Mouse (Mus musculus) heart, embryonic 13.5 days (tissue): ENCODE data around the gene Satb1. TPM values are rescaled to one million over a fixed set of nuclear protein-coding genes. Genes with fewer than 3 reads are reported as not detected.
A peak's percentile ranks its signal among the peaks of the same experiment; 100 is the strongest.

Source experiments
- ATAC-seq: fragments of 200-750 bp; cut with Nextera tagmentation; 2 replicates; pipeline ENCODE4 v1.8.0; 2017; ENCODE audit warnings: moderate TSS enrichment; ENCODE audit not compliant: insufficient number of reproducible peaks, low FRiP score, low TSS enrichment; ENCODE audit errors: extremely low read depth
- H3K27ac ChIP-seq: fragments of 300-500 bp; sonication (generic); replicated peaks from 2 replicates; pipeline ENCODE4 v1.5.1; 2015; ENCODE audit warnings: moderate library complexity, mild to moderate bottlenecking, inconsistent platforms
- H3K27me3 ChIP-seq: fragments of 300-500 bp; sonication (generic); replicated peaks from 2 replicates; pipeline ENCODE4 v1.6.1; 2015; ENCODE audit warnings: mild to moderate bottlenecking, inconsistent platforms
- H3K36me3 ChIP-seq: fragments of 300-500 bp; sonication (generic); 2 replicates; pipeline ENCODE4 v1.6.1; 2015; ENCODE audit warnings: mild to moderate bottlenecking, inconsistent platforms
- H3K4me1 ChIP-seq: fragments of 300-500 bp; sonication (generic); 2 replicates; pipeline ENCODE4 v1.6.1; 2015; ENCODE audit warnings: inconsistent platforms
- H3K4me2 ChIP-seq: fragments of 300-500 bp; sonication (generic); 2 replicates; pipeline ENCODE4 v1.6.1; 2015; ENCODE audit warnings: inconsistent platforms, mild to moderate bottlenecking, moderate library complexity
- H3K4me3 ChIP-seq: fragments of 300-500 bp; sonication (generic); 2 replicates; pipeline ENCODE4 v1.5.1; 2015; ENCODE audit warnings: moderate library complexity, mild to moderate bottlenecking, inconsistent platforms
- H3K9ac ChIP-seq: fragments of 300-500 bp; sonication (generic); 2 replicates; pipeline ENCODE4 v1.6.1; 2015; ENCODE audit warnings: inconsistent platforms, mild to moderate bottlenecking, moderate library complexity
- H3K9me3 ChIP-seq: fragments of 300-500 bp; sonication (generic); 2 replicates; pipeline ENCODE4 v1.6.1; 2016; ENCODE audit warnings: inconsistent platforms
- WGBS: fragments of 180-500 bp; shearing (Covaris S2); methylation state at CpG from one replicate; pipeline ENCODE4 v1.1.7; 2015; ENCODE audit warnings: mixed read lengths; 5-methylcytosine and 5-hydroxymethylcytosine counted together
- polyA plus RNA-seq: library from polyadenylated mRNA; unstranded; fragments of >200 nt; fragmentation: Nextera tagmentation; extraction: Ambion mirVana; gene quantifications from 2 replicates; pipeline ENCODE4 v1.2.1, GENCODE M21; 2015

The Satb1 gene
- polyA plus RNA-seq, 1 experiment from 2014 or later, result 6.8 TPM

DNA sequence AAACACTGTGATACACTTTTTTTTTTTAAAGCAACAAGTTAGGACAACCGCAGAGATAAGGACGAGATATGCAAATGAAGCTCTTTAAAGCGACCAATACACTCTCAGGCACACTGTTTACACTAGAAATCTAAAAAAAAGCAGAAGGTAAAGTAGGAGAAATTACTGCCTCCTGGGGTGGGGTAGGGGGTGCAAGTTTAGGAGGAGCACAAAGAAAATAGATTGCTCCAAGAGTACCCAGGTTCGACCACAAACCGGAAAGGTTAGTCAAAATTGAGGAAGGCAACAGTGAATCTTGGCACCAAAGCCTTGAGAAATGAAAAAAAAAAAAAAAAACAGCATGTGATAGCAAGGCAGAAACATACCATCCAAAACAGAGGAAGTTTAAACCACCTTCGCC lies 18.8 kb downstream of the Satb1 start:
- ATAC-seq, result no peak
- H3K27me3 ChIP-seq, result 0 out of 2 replicates have a peak, but pooled peaks cover 5% of the 10 kb centered on the region
- no peak overlapping the region for H3K27ac ChIP-seq
- peak overlapping the region; percentile 86 for H3K4me2 ChIP-seq
- H3K4me3 ChIP-seq, result peak overlapping the region; percentile 93; the same call in 1 of the 2 replicates
- WGBS, result 16% methylated on average over 6 of the region's 6 CpGs
- H3K9me3 ChIP-seq, result no peaks in the 10 kb centered on the region
- no peak overlapping the region for H3K9ac ChIP-seq
- H3K4me1 ChIP-seq, result peaks cover 8% of the 10 kb centered on the region
- H3K36me3 ChIP-seq, result no peaks in the 10 kb centered on the region

GRCm38 (mm10) chr17:51813784-51814120 lies 19.3 kb downstream of the Satb1 start:
- Histone ChIP-seq H3K27ac (peak overlapping the region; percentile 92; the same call in 1 of the 2 replicates), H3K4me3 (peak overlapping the region; percentile 93), H3K36me3 (no peaks in the 10 kb centered on the region), H3K9ac (peak overlapping the region; percentile 93), H3K9me3 (no peaks in the 10 kb centered on the region), H3K27me3 (0 out of 2 replicates have a peak, but pooled peaks cover 5% of the 10 kb centered on the region), H3K4me2 (peak overlapping the region; percentile 86), H3K4me1 (peaks cover 11% of the 10 kb centered on the region)
- ATAC-seq, result no peak
- WGBS, result 1% methylated on average over 6 of the region's 6 CpGs

- H3K4me1 ChIP-seq, result peaks cover 15% of the 10 kb centered on the region
- WGBS, result under 1% methylated on average over 61 of the region's 115 CpGs
- ATAC-seq, result peak; percentile 44; the same call in 1 of the 2 replicates
- H3K27me3 ChIP-seq, result 0 out of 2 replicates have a peak, but pooled peaks cover 5% of the 10 kb centered on the region
- peak overlapping the region; percentile 92 for H3K27ac ChIP-seq
- H3K9ac ChIP-seq, result peak overlapping the region; percentile 93
- H3K4me3 ChIP-seq, result peak overlapping the region; percentile 93
- H3K36me3 ChIP-seq, result no peaks in the 10 kb centered on the region
- no peaks in the 10 kb centered on the region for H3K9me3 ChIP-seq
- H3K4me2 ChIP-seq, result peak overlapping the region; percentile 86
Observed at GRCm38 (mm10) chr17:51812942-51813783, 19.9 kb downstream of the Satb1 start.

DNA sequence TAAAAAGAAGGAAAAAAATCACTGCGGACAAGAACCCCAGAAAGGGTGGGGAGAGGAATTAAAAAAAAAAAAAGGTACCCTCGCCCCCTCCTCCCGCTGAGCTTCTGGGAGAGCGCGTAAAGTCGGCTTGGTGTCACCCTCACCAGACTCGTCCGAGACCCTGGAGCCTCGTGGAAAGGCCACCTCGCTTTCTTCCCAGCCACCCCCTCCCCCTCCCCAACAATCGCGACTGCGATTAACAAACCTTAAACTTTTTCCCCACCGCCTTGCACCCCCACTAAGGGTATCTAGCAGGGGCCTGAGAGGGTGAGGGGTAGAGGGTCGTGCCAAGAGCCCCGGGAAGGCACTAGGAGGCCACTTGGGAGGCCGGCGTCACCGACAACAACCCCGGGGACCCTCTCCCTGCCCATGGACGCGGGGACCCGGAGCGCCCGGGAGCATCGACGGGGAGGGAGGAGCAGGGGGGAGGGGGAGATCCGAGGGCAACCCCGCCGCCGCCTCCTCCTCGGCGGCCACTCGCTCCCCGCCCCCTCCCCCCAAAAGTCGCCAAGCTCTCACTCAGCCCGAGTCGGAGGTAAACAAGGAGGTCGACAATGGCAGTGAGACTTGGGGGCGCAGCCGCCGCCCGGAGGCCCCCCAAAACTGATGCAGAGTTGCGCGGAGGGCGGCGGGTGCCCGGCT lies 20.7 kb downstream of the Satb1 start:
- under 1% methylated on average over 37 of the region's 48 CpGs for WGBS
- Histone ChIP-seq H3K4me2 (peak overlapping the region; percentile 86), H3K4me1 (peaks cover 23% of the 10 kb centered on the region)

GRCm38 (mm10) chr17:51811911-51812260 lies 21.2 kb downstream of the Satb1 start:
- Histone ChIP-seq H3K9me3 (no peaks in the 10 kb centered on the region), H3K4me1 (peaks cover 28% of the 10 kb centered on the region), H3K4me3 (peak overlapping the region; percentile 93), H3K27ac (peak overlapping the region; percentile 92), H3K9ac (peak overlapping the region; percentile 93), H3K36me3 (no peaks in the 10 kb centered on the region), H3K27me3 (0 out of 2 replicates have a peak, but pooled peaks cover 5% of the 10 kb centered on the region), H3K4me2 (peak overlapping the region; percentile 86)
- under 1% methylated on average over 11 of the region's 11 CpGs for WGBS
- no peak for ATAC-seq

More for the DNA sequence above, 20.7 kb downstream of the Satb1 start:
- Histone ChIP-seq H3K9ac (peak overlapping the region; percentile 93), H3K27me3 (0 out of 2 replicates have a peak, but pooled peaks cover 5% of the 10 kb centered on the region), H3K4me3 (peak overlapping the region; percentile 93), H3K27ac (peak overlapping the region; percentile 92), H3K36me3 (no peaks in the 10 kb centered on the region), H3K9me3 (no peaks in the 10 kb centered on the region)
- peak; percentile 17; the same call in 1 of the 2 replicates for ATAC-seq

- H3K4me1 ChIP-seq, result peaks cover 33% of the 10 kb centered on the region
- ATAC-seq, result no peak
- peak overlapping the region; percentile 93 for H3K9ac ChIP-seq
- 4% methylated on average over 8 of the region's 8 CpGs for WGBS
- H3K4me3 ChIP-seq, result peak overlapping the region; percentile 93
- H3K36me3 ChIP-seq, result no peaks in the 10 kb centered on the region; the same call in 1 of the 2 replicates
- no peaks in the 10 kb centered on the region for H3K9me3 ChIP-seq
- peak overlapping the region; percentile 92 for H3K27ac ChIP-seq
- H3K27me3 ChIP-seq, result 0 out of 2 replicates have a peak, but pooled peaks cover 5% of the 10 kb centered on the region
- peak overlapping the region; percentile 86 for H3K4me2 ChIP-seq
Observed at GRCm38 (mm10) chr17:51811086-51811868, 21.8 kb downstream of the Satb1 start.

DNA sequence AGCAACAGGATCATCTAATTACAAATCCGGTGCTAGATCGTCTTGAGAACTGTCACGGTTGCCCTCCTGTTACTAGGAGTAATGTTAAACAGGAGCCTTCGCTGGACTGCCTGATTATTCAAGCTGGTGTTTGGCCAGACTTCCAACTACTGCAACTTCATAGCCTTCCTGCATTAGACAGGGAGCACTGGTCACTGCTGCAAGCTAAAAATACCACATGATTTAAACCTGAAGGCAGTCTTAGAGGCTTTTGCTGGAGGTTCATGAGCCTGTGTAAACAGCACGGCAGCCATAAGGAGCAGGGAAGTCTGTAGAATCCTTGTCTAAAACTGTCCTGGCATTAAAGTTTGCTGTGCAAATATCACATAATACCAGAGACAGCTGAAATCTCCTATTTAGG lies 25.7 kb downstream of the Satb1 start:
- H3K9me3 ChIP-seq, result no peaks in the 10 kb centered on the region
- peak overlapping the region; percentile 57 for H3K4me2 ChIP-seq
- H3K27ac ChIP-seq, result peak overlapping the region; percentile 83
- 27% methylated on average over 5 of the region's 5 CpGs for WGBS
- H3K4me1 ChIP-seq, result peaks cover 38% of the 10 kb centered on the region
- H3K4me3 ChIP-seq, result peak overlapping the region; percentile 22; the same call in 1 of the 2 replicates
- H3K27me3 ChIP-seq, result no peaks in the 10 kb centered on the region
- peak overlapping the region; percentile 63 for H3K9ac ChIP-seq
- peaks cover 21% of the 10 kb centered on the region for H3K36me3 ChIP-seq
- 0 out of 2 replicates have a peak, but pooled peaks have one; percentile 43 for ATAC-seq

DNA sequence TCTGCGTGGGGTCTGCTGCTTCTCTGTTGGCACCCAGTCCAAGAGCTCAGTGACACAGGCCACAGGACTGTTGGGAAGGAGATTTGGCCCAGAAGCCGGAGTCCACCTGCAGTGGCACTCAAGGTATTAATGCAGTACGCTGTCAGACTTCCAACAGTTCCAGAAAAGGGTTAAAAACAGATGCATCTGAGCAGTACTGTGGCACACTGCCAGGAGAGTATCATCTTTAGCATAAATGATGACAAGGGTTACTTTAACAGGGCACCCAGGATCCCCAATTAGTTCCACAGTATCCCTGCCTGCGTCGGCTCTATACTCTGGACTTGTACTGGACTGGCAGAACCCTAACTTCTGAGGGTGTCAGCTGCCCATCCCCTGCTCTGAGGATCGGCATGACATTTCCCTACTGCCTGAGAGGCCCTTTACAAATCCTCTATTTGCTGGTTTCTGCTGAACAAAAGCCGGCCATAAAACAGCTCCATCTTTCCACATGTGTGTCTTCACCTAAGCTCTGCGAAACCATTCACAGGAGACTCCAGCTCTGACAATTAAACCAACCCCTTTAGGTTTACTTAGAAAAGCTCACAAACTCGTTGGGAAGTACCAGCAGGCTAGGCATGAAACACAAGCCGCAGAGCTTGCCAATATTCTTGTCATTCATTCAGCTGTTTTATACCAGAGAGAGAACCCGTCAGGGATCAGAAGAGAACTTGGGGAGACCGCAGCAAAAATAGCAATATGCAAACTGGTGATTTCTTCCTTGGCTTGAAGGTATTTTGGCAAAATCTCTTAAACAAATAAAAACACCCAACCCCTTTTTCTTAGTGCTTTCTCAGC lies 26.7 kb downstream of the Satb1 start:
- H3K9me3 ChIP-seq, result no peaks in the 10 kb centered on the region
- no peak for ATAC-seq
- H3K9ac ChIP-seq, result no peak overlapping the region
- WGBS, result 71% methylated on average over 12 of the region's 12 CpGs
- H3K27me3 ChIP-seq, result no peaks in the 10 kb centered on the region
- peaks cover 21% of the 10 kb centered on the region for H3K36me3 ChIP-seq
- no peak overlapping the region for H3K4me2 ChIP-seq
- H3K4me3 ChIP-seq, result no peak overlapping the region
- peaks cover 38% of the 10 kb centered on the region for H3K4me1 ChIP-seq
- H3K27ac ChIP-seq, result no peak overlapping the region

- WGBS, result 76% methylated on average over 6 of the region's 6 CpGs
- Histone ChIP-seq H3K4me1 (peaks cover 9% of the 10 kb centered on the region), H3K36me3 (peaks cover 21% of the 10 kb centered on the region), H3K9me3 (no peaks in the 10 kb centered on the region), H3K4me2 (no peak overlapping the region), H3K27me3 (no peaks in the 10 kb centered on the region), H3K27ac (no peak overlapping the region), H3K9ac (no peak overlapping the region), H3K4me3 (no peak overlapping the region)
- no peak for ATAC-seq
Observed at GRCm38 (mm10) chr17:51800208-51800607, 32.9 kb downstream of the Satb1 start.

- H3K27me3 ChIP-seq, result no peaks in the 10 kb centered on the region
- H3K4me3 ChIP-seq, result no peak overlapping the region
- 47% methylated on average over 5 of the region's 5 CpGs for WGBS
- no peak overlapping the region for H3K9ac ChIP-seq
- H3K9me3 ChIP-seq, result no peaks in the 10 kb centered on the region
- no peak for ATAC-seq
- H3K4me2 ChIP-seq, result no peak overlapping the region
- no peaks in the 10 kb centered on the region for H3K36me3 ChIP-seq
- H3K4me1 ChIP-seq, result peaks cover 9% of the 10 kb centered on the region
- H3K27ac ChIP-seq, result no peak overlapping the region
Observed at GRCm38 (mm10) chr17:51796459-51796858, 36.6 kb downstream of the Satb1 start.
